Mouse (Mus musculus): ENCODE measurements at regions not wholly inside any gene's neighbourhood (a gene's known extent, or its start where the extent isn't known, plus 50 kb on each side); places are given as distances from the start of the nearest gene placed in this dataset.

DNA sequence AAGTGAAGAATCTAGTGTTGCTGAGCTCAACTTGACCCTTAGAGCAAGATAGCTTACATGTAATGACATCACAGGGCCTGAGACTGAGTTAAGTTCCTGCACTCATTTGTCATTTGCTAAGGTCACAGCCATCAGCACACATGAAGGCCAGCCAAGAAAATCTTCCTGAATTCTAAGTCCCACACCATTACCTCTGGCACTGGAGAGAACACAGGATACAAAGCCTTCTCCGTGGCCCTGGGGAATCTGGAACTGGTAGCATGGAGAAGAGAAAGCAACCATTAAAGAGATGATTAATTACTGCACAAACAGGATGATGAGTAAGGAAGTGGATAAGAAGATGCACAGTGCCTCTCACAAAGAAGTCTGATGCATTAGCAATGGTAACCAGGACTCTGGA is 232.0 kb downstream of the Wdr72 start:
- TF ChIP-seq POU5F1 (IDR thresholded peaks at IDR 0.05; ENCODE audit: borderline replicate concordance, low read length), result no peak
- TF ChIP-seq CTCF (conservative IDR thresholded peaks at IDR 0.05; ENCODE audit: low read length), result no peak
- no peak for TF ChIP-seq NANOG (IDR thresholded peaks at IDR 0.05; ENCODE audit: borderline replicate concordance, low read length)
